Mouse (Mus musculus) spleen, adult 10 weeks (tissue): ENCODE results near the gene Bysl. TPM values are rescaled to one million over a fixed set of nuclear protein-coding genes. Genes with fewer than 3 reads are reported as not detected.

ENCODE experiments used
- polyA plus RNA-seq: library from polyadenylated mRNA; stranded (reverse); fragments of 350-450 nt; fragmentation: Illumina TruSeq; extraction: RNeasy Lipid Tissue Mini Kit (QIAGEN cat#74804); gene quantifications from one replicate; pipeline ENCODE4 v1.2.3, GENCODE M21; 2015; ENCODE audit warnings: low replicate concordance; ENCODE audit not compliant: insufficient read depth

Gene Bysl
- polyA plus RNA-seq: 7.4 TPM

GRCm38 (mm10) chr17:47610849-47611660 is at the start of gene Bysl, which contains the start of the genes Med20 and Gm20517:
TSS of gene Bysl (minus strand) at chr17:47611492.
TSS of gene Med20 (plus strand) at chr17:47611582.
TSS of gene Gm20517 (plus strand) at chr17:47611589.

GRCm38 (mm10) chr17:47630678-47631065 is 19.4 kb upstream of the Bysl start, which contains the start of gene Usp49:
TSS of gene Usp49 (plus strand) at chr17:47630690.

Other genes starting within 250 kb of the Bysl start
- 36.4 TPM for gene Mrps10, start 242.6 kb downstream of the Bysl start, polyA plus RNA-seq
- gene Guca1b, start 226.1 kb downstream of the Bysl start, polyA plus RNA-seq: 2.6 TPM
- gene Guca1a, start 210.9 kb downstream of the Bysl start, polyA plus RNA-seq: 0.40 TPM
- gene AI661453, start 174.9 kb downstream of the Bysl start, polyA plus RNA-seq: 0.06 TPM
- gene 1700001C19Rik, start 174.1 kb downstream of the Bysl start, polyA plus RNA-seq: not detected
- gene Taf8, start 109.2 kb downstream of the Bysl start, polyA plus RNA-seq: 36.4 TPM
- gene Ccnd3, start 106.4 kb downstream of the Bysl start, polyA plus RNA-seq: 122 TPM
- gene Med20, start 90 bp upstream of the Bysl start, polyA plus RNA-seq: 45.4 TPM
- 0.79 TPM for gene Gm20517, start 97 bp upstream of the Bysl start, polyA plus RNA-seq
- gene Usp49, start 19.2 kb upstream of the Bysl start, polyA plus RNA-seq: 6.0 TPM
- gene Tomm6, start 76.9 kb upstream of the Bysl start, polyA plus RNA-seq: 90.5 TPM
- 1.0 TPM for gene Frs3, start 77.5 kb upstream of the Bysl start, polyA plus RNA-seq
- gene Gm21981, start 83.0 kb upstream of the Bysl start, polyA plus RNA-seq: 0.12 TPM
- not detected for gene Prickle4, start 83.2 kb upstream of the Bysl start, polyA plus RNA-seq
- not detected for gene Pgc, start 115.3 kb upstream of the Bysl start, polyA plus RNA-seq
- 15.4 TPM for gene Tfeb, start 125.5 kb upstream of the Bysl start, polyA plus RNA-seq
- not detected for gene Mdfi, start 223.2 kb upstream of the Bysl start, polyA plus RNA-seq